Mouse (Mus musculus) embryonic fibroblast, embryonic 13.5 days (primary cell): ENCODE measurements around the gene Fat1.

ENCODE experiments used
- CTCF ChIP-seq: IDR thresholded peaks from 2 replicates; pipeline ENCODE4 v1.5.1; 2011; ENCODE audit warnings: mild to moderate bottlenecking, control low read depth, low read length, moderate library complexity, borderline replicate concordance; ENCODE audit not compliant: insufficient read depth
- POLR2A ChIP-seq: IDR thresholded peaks from 2 replicates; pipeline ENCODE4 v1.6.1; 2011; ENCODE audit warnings: low read depth, mild to moderate bottlenecking, control low read depth, low read length, moderate library complexity

DNA sequence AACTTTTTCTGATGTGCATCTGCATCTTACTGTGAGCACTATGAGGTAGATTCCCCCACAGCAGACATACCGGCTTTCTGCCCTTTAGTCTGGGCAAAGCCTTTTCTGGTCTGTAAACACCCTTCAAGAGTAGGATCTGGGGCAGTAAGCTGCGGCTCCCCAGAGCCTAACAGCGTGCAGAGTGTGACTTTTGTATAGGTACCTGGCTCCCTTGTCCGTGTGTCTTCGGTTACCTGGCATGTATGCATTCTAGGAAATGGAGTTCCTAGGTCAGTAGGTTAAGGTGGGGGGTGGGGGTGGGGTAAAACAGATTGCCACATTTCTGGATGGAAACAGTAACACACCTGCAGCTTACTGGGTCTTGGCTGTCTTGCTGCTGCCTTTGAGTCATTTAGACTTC lies 36.7 kb downstream of the Fat1 start:
- TF ChIP-seq CTCF: no peak
- TF ChIP-seq POLR2A: no peak
